Mouse (Mus musculus) kidney, embryonic 14.5 days (tissue): ENCODE data around the gene Rbmxl1. TPM values are rescaled to one million over a fixed set of nuclear protein-coding genes. Genes with fewer than 3 reads are reported as not detected.
"Not testable (repeated sequence)": the region's sequence is repeated elsewhere in the genome, so short reads cannot be mapped to it uniquely, and the experiment has no call there.

ENCODE experiments used
- ATAC-seq: fragments of 200-750 bp; cut with Nextera tagmentation; 2 replicates; pipeline ENCODE4 v1.8.0; 2017; ENCODE audit warnings: moderate number of reproducible peaks, mild to moderate bottlenecking, moderate TSS enrichment, moderate library complexity; ENCODE audit not compliant: low FRiP score, low TSS enrichment
- H3K27ac ChIP-seq: fragments of 300-500 bp; sonication (generic); 2 replicates; pipeline ENCODE4 v1.5.1; 2014; ENCODE audit warnings: low read depth, mild to moderate bottlenecking, low read length, moderate library complexity, mixed read lengths
- H3K27me3 ChIP-seq: fragments of 300-500 bp; sonication (generic); 2 replicates; pipeline ENCODE4 v1.6.1; 2014; ENCODE audit warnings: mild to moderate bottlenecking, low read length; ENCODE audit not compliant: control insufficient read depth, insufficient read depth
- H3K36me3 ChIP-seq: fragments of 300-500 bp; sonication (generic); 2 replicates; pipeline ENCODE4 v1.6.1; 2014; ENCODE audit warnings: low read length, mixed read lengths; ENCODE audit not compliant: control insufficient read depth, insufficient read depth
- H3K4me1 ChIP-seq: fragments of 300-500 bp; sonication (generic); 2 replicates; pipeline ENCODE4 v1.6.1; 2014; ENCODE audit warnings: low read length, mixed read lengths; ENCODE audit not compliant: control insufficient read depth, insufficient read depth
- H3K4me2 ChIP-seq: fragments of 300-500 bp; sonication (generic); replicated peaks from 2 replicates; pipeline ENCODE4 v1.6.1; 2014; ENCODE audit warnings: low read depth, mild to moderate bottlenecking, low read length
- H3K4me3 ChIP-seq: fragments of 300-500 bp; sonication (generic); 2 replicates; pipeline ENCODE4 v1.5.1; 2014; ENCODE audit warnings: mild to moderate bottlenecking, low read length
- H3K9ac ChIP-seq: fragments of 300-500 bp; sonication (generic); 2 replicates; pipeline ENCODE4 v1.6.1; 2014; ENCODE audit warnings: low read depth, mild to moderate bottlenecking, low read length, moderate library complexity
- H3K9me3 ChIP-seq: fragments of 300-500 bp; sonication (generic); 2 replicates; pipeline ENCODE4 v1.6.1; 2016; ENCODE audit warnings: low read length; ENCODE audit not compliant: control insufficient read depth
- WGBS: fragments of 180-500 bp; shearing (Covaris S2); extraction: QIAGEN DNeasy Blood & Tissue Kit; methylation state at CpG from one replicate; pipeline ENCODE4 v1.1.7; 2014; 5-methylcytosine and 5-hydroxymethylcytosine counted together
- polyA plus RNA-seq: library from polyadenylated mRNA; unstranded; fragments of >200 nt; fragmentation: Nextera tagmentation; extraction: Ambion mirVana; gene quantifications from 2 replicates; pipeline ENCODE4 v1.2.1, GENCODE M21; 2014

The Rbmxl1 gene
- polyA plus RNA-seq, 1 experiment from 2014 or later, result 296 TPM

DNA sequence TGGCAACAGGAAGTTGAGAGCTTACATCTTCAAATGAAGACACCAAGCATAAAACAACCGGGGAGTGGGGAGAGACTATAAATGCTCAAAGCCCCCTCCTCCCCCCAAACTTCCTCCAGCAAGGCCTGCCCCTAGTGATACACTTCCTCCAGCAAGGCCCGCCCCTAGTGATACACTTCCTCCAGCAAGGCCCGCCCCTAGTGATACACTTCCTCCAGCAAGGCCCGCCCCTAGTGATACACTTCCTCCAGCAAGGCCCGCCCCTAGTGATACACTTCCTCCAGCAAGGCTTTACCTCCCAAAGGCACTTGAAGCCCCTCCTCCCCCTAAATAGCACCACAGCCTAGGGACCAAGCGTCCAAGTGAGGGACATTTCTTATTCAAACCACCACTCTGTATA, 34.0 kb upstream of the Rbmxl1 start:
- not testable (repeated sequence) for H3K4me3 ChIP-seq, ATAC-seq, H3K4me2 ChIP-seq, H3K27ac ChIP-seq, H3K9me3 ChIP-seq, H3K27me3 ChIP-seq, H3K4me1 ChIP-seq, H3K9ac ChIP-seq
- peaks cover 12% of the 10 kb centered on the region for H3K36me3 ChIP-seq
- 78% methylated on average over 3 of the region's 6 CpGs for WGBS

DNA sequence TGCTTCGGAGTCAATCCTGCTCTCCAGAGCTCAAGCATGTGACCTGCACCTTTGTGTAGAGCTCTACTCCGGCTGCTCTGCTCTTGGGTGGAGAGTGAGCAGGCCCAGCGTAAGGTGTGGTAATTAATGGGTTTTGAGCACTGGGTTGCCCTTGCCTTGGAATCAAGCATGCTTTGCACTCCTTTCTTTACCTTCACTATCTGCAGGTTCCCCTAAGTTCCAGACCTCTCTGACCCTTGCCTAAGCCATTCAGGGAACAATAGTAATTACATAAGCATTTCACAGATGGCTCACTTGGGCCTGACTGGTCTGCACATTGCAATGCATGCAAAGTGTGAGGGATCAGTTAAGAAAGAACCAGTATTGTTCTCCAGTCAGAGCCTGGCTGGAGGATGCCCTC, 29.1 kb upstream of the Rbmxl1 start:
- Histone ChIP-seq H3K9me3 (no peaks in the 10 kb centered on the region), H3K27ac (no peak overlapping the region), H3K27me3 (no peaks in the 10 kb centered on the region), H3K4me2 (no peak overlapping the region), H3K4me1 (no peaks in the 10 kb centered on the region), H3K36me3 (peaks cover 12% of the 10 kb centered on the region), H3K9ac (no peak overlapping the region), H3K4me3 (no peak overlapping the region)
- ATAC-seq, result no peak
- 99% methylated on average over 3 of the region's 3 CpGs for WGBS

DNA sequence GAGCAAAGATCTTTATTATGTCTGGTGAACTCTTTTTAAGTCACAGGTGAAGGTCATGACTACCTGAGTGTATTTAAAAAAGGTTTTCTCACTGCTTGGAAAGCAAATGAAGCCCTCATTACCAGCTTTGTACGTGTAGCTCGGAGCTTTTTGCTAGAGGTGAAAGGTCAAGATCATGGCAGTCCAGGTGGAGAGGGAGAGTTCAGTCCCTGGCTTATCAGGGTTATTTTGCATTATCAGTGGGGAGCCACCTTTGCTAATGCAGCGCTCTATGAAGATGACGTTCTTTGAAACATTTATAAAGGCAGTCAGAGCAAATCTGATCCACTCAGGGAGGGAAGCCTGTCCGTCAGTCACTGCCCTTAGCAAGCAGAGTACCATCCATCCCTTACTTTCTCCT, 28.0 kb upstream of the Rbmxl1 start:
- Histone ChIP-seq H3K27ac (no peak overlapping the region), H3K4me3 (no peak overlapping the region), H3K4me2 (no peak overlapping the region), H3K27me3 (no peaks in the 10 kb centered on the region), H3K9me3 (no peaks in the 10 kb centered on the region), H3K9ac (no peak overlapping the region), H3K4me1 (no peaks in the 10 kb centered on the region), H3K36me3 (peaks cover 6% of the 10 kb centered on the region; the same call in 1 of the 2 replicates)
- 85% methylated on average over 5 of the region's 5 CpGs for WGBS
- no peak for ATAC-seq

DNA sequence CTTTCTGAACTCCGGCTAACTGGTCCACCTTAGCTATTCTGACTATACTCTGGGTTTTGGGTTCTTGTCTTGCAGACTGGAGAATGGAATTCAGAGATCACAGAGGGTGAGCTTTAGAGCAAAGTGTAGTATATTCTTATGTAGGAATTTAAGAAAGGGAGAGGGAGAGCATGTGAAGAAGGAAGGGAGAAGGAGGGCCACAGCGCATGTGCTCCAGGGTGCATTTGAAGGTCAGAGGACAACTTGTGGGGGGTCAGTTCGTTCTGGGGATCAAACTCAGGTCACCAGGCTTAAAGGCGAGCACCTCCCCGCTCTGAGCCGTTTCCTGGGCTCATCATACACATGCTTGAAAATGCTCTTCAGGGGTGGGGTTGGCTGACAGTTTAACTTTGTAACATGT, 25.3 kb upstream of the Rbmxl1 start:
- 79% methylated on average over 6 of the region's 6 CpGs for WGBS
- no peak for ATAC-seq
- H3K9me3 ChIP-seq, result no peaks in the 10 kb centered on the region
- no peaks in the 10 kb centered on the region for H3K27me3 ChIP-seq
- no peak overlapping the region for H3K4me3 ChIP-seq
- H3K36me3 ChIP-seq, result peaks cover 3% of the 10 kb centered on the region; the same call in 1 of the 2 replicates
- no peaks in the 10 kb centered on the region for H3K4me1 ChIP-seq
- H3K4me2 ChIP-seq, result no peak overlapping the region
- H3K27ac ChIP-seq, result no peak overlapping the region
- H3K9ac ChIP-seq, result no peak overlapping the region

DNA sequence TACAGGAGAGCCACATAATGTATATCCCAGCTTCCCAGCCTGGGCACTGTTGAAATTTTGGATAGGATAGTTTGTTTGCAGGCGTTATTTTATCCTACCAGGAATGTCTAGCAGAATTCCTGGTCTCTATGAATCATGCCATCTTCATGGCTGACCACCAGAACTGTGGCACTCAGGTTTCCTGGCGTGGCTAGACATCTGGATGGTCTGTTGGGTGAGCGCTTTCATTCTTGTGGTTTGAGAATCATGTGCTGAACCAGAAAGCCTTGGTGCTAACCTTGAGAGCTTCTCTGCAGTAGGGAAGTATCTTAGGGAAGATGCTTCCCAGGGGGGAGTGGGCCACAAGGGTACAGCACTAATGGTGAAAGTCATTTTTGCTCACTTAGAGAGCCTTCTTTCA, 6.4 kb upstream of the Rbmxl1 start:
- no peak for ATAC-seq
- no peaks in the 10 kb centered on the region for H3K9me3 ChIP-seq
- 93% methylated on average over 3 of the region's 3 CpGs for WGBS
- H3K4me3 ChIP-seq, result no peak overlapping the region
- no peaks in the 10 kb centered on the region for H3K27me3 ChIP-seq
- no peak overlapping the region for H3K4me2 ChIP-seq
- H3K36me3 ChIP-seq, result peaks cover 19% of the 10 kb centered on the region; the same call in 1 of the 2 replicates
- H3K27ac ChIP-seq, result no peak overlapping the region
- H3K9ac ChIP-seq, result no peak overlapping the region
- peaks cover 3% of the 10 kb centered on the region; the same call in 1 of the 2 replicates for H3K4me1 ChIP-seq

DNA sequence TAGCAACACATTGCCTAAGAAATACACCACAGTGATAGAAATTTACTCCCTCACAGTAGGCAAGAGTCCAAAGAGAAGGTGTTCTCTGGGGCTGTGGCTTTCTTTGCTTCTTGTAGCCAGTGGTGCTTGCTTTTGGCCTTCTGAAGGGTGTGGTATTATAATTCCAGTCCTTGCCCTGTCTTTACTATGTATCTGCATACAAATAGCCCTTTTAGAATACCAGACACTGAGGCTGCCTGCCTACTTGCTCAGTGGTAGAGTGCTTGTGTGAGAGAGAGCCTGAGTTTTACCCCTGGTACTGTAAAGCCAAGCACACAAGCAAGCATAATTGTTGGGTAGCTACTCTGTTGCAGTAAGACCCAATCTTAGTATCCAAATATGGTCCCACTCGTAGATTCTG, 6.0 kb upstream of the Rbmxl1 start:
- H3K36me3 ChIP-seq, result peaks cover 19% of the 10 kb centered on the region; the same call in 1 of the 2 replicates
- H3K4me2 ChIP-seq, result no peak overlapping the region
- H3K27ac ChIP-seq, result no peak overlapping the region
- ATAC-seq, result no peak
- no peak overlapping the region for H3K4me3 ChIP-seq
- peaks cover 3% of the 10 kb centered on the region; the same call in 1 of the 2 replicates for H3K4me1 ChIP-seq
- no peaks in the 10 kb centered on the region for H3K27me3 ChIP-seq
- no peak overlapping the region for H3K9ac ChIP-seq
- H3K9me3 ChIP-seq, result no peaks in the 10 kb centered on the region
- WGBS, result 93% methylated on average over 1 of the region's 1 CpGs

DNA sequence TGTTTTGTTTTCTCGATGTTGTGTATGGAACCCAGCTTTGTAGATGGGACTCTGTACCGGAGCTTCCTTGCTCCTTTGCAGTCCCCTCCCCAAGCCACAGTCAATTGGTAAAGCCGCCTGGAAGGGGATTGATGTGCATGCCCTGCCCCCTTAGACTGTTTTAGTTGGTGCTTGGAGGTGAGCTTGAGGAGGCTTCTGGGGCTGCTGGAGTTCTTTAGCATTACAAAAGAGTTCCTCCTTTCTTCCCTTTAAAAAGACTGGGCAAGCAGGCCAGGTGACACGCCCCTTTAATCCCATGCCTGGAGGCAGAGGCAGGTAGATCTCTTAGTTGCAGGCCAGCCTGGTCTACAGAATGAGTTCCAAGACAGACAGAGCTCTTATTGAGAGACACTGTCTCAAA, 4.4 kb upstream of the Rbmxl1 start:
- H3K27me3 ChIP-seq, result no peaks in the 10 kb centered on the region
- H3K9me3 ChIP-seq, result no peaks in the 10 kb centered on the region
- H3K27ac ChIP-seq, result no peak overlapping the region
- ATAC-seq, result no peak
- no peak overlapping the region for H3K4me3 ChIP-seq
- peaks cover 3% of the 10 kb centered on the region; the same call in 1 of the 2 replicates for H3K4me1 ChIP-seq
- no peak overlapping the region for H3K4me2 ChIP-seq
- 88% methylated on average over 4 of the region's 4 CpGs for WGBS
- no peak overlapping the region for H3K9ac ChIP-seq
- peaks cover 19% of the 10 kb centered on the region; the same call in 1 of the 2 replicates for H3K36me3 ChIP-seq

DNA sequence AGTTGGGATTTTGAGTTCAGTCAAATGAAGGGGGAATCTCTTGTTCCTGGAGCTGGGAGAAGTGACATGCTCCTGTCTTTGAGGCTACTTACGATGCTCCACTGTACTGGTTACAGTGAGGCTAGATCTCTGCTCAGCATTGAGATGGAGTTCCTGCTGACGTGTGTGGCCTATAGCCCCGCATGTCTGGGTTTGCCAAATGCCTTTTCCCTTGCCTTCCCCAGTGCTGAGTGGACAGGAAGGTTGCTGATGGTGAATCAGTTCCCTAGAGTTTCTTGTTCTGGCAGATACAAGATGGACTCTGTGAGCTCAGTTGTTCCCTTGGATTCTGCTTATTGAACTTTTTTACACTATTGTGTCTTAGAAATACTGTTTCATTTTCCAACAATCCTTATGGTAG, 2.2 kb upstream of the Rbmxl1 start:
- H3K4me2 ChIP-seq, result no peak overlapping the region
- peaks cover 12% of the 10 kb centered on the region for H3K36me3 ChIP-seq
- H3K9ac ChIP-seq, result no peak overlapping the region
- peaks cover 3% of the 10 kb centered on the region; the same call in 1 of the 2 replicates for H3K4me1 ChIP-seq
- H3K4me3 ChIP-seq, result no peak overlapping the region
- ATAC-seq, result no peak
- no peaks in the 10 kb centered on the region for H3K27me3 ChIP-seq
- WGBS, result 80% methylated on average over 3 of the region's 3 CpGs
- H3K27ac ChIP-seq, result no peak overlapping the region
- H3K9me3 ChIP-seq, result no peaks in the 10 kb centered on the region

DNA sequence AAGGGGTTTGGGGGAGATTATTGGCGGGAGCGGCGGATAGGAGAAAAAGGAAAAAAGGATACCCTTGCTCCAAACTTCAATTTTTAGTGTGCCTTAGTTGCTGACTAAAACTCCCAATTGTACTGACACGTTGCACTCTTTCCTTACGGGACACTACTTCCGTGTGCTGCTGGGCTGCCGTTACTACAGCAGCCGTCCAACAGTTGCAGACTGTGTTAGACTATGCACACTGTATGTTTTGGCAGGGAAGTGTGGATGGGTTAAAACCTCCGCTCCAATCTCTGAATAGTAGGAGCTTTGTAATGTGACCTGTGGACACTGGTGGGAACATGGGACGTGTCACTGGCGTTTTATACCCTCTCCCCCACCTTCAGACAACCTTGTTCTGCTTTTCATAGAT, 1.4 kb upstream of the Rbmxl1 start:
- peak overlapping the region; percentile 95 for H3K4me3 ChIP-seq
- peak overlapping the region; percentile 87 for H3K4me2 ChIP-seq
- ATAC-seq, result peak; percentile 39; the same call in 1 of the 2 replicates
- H3K36me3 ChIP-seq, result peaks cover 8% of the 10 kb centered on the region
- H3K4me1 ChIP-seq, result peaks cover 3% of the 10 kb centered on the region; the same call in 1 of the 2 replicates
- no peaks in the 10 kb centered on the region for H3K27me3 ChIP-seq
- H3K9ac ChIP-seq, result peak overlapping the region; percentile 99
- no peaks in the 10 kb centered on the region for H3K9me3 ChIP-seq
- 2% methylated on average over 11 of the region's 11 CpGs for WGBS
- no peak overlapping the region for H3K27ac ChIP-seq
